Mouse (Mus musculus): ENCODE measurements at regions not wholly inside any gene's neighbourhood (a gene's known extent, or its start where the extent isn't known, plus 50 kb on each side); places are given as distances from the start of the nearest gene placed in this dataset.

GRCm38 (mm10) chrX:128585496-128586105, 849.2 kb upstream of the Cldn34c4 start:
- DNase-seq (ENCODE audit: low spot score in 2 of 2): no peak

- DNase-seq (ENCODE audit: low spot score in 2 of 2): no peak
Observed at GRCm38 (mm10) chrX:128577402-128577801, 841.0 kb upstream of the Cldn34c4 start.

GRCm38 (mm10) chrX:128576269-128576871, 840.0 kb upstream of the Cldn34c4 start:
- peak in 1 of 2 experiments; percentile 29 for DNase-seq (ENCODE audit: low spot score in 2 of 2)

All from layer of hippocampus, adult 18-20 months (tissue).